Mouse (Mus musculus) lung, postnatal 14 days (tissue): ENCODE measurements around the gene S100a14.

Experiments
- DNase-seq: peaks from one replicate; pipeline ENCODE4 v3.0.0; 2021

Gene S100a14

DNA sequence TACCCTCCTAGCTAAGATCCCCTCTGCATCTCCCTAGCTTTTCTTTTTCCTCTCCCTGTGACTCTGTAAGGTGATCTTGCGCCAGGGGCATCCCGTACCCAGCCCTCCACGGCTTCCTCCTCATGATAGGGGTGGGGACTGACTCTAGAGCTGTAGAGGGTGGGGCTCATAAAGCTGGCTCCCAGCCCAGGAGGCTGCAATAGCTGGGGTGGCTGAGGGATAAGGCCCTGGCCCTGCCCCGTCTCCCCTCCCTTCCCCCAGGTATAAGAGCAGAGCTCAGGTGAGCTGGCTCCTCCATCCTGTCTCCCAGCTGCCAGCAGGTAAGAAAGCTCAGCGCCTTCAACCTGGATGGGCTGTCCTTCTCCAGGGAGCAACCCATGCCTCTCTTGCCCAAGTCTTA lies at the start of gene S100a14:
S100a14 (plus strand) TSS at position 277 of the 400 bp plus-strand sequence.
- peak; percentile 66 for DNase-seq

DNA sequence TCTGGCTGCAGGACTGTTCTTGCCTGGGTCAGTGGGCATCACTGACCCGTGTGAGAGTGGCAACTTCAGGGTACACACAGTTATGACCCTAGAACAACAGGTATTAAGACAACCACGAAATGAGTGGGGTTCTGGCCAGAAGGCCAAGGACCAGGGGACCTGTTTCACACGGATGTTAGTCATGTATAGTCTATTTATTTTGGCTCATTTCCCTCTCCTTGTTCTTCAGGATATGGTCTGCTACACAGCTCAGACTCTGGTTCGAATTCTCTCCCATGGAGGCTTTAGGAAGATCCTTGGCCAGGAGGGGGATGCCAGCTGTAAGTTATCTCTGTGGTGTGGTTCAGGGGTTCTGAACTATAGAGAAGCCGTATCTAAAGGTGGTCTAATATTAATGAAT lies 39.7 kb upstream of the S100a14 start:
- no peak for DNase-seq

DNA sequence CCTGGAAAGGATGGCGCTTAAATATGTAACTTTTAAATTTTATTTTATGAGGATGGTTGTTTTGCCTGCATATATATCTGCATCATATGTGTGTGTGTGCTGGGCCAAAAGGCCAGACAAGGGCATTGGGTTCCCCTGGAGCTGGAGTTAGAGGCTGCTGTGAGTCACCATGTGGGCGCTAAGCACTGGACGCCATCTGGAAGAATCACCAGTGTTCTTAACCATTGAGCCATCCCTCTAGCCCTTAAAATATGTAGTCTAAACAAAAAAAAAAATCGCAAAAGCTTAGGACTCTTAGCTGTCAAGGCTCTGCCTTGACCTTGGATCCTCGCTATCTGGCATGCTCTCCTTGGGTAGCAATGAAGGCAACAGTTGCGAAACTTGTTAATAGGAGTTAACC lies 38.1 kb upstream of the S100a14 start:
- DNase-seq: no peak

DNA sequence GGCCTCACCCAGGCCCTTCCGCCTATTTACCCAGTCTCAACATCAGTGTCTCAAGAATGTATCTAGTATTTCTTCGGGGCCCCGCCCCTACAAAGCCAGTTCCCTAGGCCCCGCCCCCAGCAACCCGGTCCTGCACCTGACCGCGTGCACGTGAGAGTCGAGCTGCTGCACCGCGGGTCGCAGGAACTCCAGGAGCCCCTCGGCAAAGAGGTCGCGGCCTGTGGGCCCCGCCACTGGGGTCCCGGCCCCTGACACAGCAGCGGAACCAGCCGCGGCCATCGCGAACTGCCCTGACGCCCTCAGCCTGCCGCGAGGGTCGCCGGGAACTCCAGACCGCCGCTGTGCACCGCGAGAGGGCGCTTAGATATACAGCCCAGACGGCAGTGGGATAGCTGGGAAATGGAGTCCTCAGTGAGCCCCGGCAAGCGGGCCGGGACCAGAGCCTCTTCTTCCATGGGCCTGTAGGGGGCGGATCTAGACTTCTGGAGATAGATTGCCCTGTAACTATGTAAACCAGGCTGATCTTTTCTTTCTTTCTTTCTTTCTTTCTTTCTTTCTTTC lies 35.9 kb upstream of the S100a14 start, which contains the start of gene Snapin:
Snapin (minus strand) TSS at position 338 of the 561 bp plus-strand sequence.
- DNase-seq: peak; percentile 97

DNA sequence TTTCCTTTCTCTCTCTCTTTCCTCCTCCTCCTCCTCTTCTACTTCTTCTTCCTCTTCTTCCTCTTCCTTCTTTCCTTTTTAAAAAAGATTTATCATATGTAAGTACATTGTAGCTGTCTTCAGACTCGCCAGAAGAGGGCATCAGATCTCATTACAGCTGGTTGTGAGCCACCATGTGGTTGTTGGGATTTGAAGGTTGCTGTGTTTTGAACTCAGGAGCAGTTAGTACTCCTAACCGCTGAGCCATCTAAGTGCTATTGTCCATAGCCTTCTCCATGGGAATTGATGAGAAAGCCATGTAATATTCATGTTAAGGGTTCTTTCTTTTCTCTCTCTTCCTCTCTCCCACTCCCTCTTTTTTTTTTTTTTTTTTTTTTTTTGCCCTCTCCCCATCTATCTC lies 35.3 kb upstream of the S100a14 start:
- DNase-seq: peak; percentile 45

DNA sequence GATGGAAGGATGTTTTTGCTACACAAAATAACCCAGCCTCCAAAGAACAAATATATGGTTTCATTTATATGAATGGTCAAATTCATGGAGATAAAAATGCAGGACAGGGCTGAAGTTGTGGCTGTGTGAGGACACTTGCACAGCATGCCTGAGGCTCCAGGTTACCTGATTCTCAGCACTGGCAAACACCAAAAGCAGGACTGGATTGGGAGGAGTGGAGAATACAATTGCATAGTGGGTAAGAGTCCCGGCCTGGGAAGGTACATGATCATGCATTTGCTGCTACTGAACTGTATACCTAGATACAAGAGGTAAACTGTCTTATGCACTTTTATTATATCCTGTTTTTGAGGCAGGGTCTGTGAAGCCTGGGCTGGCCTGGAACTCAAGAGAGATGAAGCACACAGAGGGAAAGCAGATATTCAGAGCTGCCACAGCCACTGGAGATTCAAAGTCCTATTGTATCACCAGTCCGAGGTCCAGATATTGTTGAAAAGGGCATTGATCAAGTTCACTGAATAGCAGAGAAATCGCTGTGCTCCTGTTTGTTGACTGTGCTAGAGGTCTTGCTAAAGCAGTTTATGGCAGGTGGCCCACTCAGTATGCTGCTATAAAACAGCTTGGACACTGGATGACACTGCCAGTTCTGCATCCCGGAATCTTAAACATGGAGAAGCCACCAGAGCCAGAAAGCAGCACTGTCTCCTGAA lies 32.7 kb upstream of the S100a14 start:
- DNase-seq: no peak

DNA sequence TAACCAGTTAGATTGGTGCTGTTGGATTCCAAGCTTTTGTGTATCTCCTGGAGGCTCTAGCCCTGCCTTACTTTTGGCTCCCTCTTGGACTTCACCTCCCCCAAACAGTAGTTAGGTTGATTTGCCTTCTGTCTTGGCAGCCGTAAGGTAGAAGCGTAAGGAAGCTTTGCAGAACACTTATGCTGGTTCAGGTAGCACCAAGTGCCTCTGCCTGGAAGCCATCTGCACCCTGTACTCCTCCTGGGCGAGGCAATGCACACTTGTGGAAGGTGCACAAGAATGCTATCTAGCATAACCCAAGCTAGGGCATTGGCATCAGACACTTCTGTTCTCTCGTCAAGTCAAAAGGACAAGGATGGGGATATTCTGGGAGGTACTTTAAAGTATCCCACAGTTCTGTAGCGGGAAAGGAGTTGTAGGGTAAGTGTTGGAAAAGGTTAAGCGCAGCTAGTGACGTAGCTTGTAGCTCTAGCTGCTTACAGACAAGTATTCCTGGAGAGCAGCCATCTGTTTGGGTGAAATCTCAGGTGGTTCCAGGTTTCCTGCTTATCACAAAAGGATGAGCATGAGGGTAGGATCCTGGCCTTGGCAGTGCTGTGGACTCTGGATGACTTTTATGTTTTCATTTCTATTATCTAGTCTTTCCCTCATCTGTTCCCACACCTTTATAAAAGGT lies 30.7 kb upstream of the S100a14 start:
- DNase-seq: no peak

DNA sequence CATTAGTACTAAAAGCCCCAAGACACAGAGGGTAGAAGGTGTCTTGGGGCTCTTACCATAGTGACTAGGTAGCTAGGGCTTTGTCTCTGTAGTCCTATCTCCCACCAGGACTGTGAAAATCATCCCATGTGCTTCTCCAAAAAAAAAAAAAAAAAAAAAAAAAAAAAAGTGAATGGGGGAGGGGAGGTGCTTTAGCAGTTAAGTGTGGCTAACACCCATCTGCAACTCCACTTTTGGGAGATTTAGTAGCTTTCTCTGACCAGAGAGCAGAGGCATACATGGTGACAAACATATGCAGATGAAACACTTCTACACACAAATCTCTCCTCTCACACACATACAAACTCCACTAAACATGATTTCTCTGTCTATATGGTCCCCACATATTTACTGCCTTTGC lies 29.1 kb upstream of the S100a14 start:
- DNase-seq: no peak

DNA sequence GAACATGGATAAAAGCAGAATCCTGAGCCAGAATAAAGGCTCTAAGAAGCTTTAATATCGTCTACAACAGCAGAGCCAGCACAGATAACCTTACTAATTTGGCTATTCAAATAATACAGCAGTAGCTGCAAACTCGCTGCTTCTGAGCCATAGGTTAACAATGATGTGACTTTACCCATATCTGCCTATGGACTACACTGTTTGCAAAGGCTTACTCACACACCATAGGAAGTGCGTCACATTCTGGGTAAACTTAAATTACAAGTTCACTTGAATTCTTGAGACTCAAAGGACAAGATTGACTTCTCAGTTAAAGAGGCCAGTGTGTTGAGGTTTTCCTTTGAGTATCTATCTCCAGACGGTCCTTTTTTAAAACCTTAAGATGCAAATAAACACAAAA lies 23.2 kb upstream of the S100a14 start:
- no peak for DNase-seq

DNA sequence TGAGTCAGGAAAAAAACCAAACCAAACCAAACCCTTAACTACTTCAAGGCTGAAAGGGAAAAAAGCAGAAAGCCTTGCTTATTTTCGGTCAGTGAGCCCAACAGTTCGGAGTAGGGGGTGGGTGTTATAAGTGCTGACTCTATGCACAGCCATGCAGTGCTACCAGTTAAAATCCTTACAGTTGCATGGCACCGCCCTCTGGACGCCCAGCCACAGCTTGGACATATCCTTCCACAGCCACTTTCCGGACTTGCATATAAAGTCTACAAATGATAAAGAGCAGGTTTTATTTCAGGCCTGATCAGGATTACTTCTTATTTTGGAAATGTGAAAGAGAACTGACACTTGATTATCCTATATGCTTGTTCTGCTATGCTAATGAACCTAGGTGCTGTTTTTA lies 21.4 kb upstream of the S100a14 start:
- DNase-seq: no peak

DNA sequence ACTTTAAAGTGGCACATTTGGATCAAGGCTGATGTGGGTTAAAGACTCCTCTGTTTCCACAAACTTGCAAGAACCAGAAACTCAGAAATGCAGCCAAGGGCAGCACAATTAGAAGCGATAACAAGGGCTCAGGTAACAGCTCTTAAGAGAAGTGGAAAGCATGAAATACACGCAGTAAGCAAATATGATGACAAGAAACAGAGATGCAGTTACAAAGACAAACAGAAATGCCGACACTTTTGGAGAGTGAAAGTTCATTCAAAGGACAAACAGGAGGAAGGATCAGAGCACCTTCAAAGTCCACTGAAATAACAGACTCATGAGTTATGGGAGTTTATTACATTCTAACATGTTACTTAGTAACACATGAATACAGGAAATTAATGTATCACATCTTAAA lies 20.3 kb upstream of the S100a14 start:
- no peak for DNase-seq

DNA sequence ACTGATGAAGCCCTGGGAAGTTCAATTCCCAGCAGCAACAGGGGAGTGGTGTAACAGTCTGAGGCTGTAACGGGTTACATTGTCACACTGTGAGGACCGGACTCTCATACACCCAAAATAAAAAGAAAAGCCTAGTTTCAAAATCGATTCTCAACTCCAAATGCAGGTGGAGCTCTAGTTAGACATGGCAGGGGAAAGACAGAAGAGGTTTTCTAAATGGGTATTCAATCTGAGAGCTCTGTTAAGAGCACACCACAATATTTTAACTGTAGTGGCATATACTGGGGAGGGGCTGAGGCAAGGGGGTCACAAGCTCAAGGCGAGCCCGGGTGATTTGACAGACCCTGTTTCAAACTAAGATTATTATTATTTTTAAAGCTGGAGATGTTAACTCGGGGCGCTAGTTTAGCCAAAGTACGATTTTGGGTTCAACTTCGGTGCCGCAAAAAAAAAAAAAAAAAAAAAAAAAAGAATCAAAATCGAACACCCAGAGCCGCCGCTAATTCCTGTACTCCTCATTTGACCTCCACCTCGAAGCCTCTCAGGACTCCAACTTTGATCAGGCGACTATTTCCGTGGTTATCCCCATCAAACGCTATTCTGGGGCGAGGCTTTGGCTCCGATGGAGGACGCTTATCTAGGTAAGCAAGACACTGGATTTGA lies 18.2 kb upstream of the S100a14 start:
- no peak for DNase-seq

DNA sequence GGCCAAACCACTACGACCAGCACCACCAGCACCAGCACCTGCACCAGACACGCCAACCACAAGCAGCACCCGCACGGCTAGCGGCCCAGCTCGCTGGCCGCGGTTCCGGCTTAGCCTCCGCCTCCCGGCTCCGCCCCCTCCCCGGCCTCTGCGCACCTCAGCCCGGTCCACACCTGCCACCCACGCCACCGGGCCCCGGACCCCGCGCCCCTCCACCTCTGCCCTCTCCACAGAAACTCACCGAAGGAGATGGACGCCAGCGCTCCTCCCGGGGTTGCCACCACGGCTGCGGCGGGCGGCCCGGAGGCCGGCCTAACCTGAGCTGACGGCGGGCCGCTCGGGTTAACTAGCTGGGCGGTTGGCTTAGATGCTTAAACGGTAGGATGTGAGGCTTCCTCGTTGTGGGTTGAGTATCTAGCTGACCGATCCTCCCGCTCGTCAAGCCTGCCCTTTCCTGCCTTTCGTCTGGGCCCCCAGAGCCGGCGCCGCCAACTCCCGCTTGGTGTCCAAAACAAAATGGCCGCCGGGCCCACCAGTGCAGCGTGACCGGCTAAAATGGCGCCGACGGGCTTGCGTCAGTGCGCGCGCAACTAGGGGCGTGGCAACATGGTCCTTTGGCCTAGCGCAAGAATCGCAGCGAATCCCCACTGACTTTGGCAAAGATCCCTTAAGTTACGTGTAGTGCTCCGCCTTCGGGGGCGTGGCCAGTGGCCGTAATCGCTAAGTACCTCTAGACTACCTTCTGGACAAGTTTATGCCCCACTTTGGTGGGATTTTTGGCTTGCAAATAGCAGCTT lies 17.5 kb upstream of the S100a14 start, which contains the start of gene Chtop:
Chtop (minus strand) TSS at position 549 of the 797 bp plus-strand sequence.
- DNase-seq: peak; percentile 100

DNA sequence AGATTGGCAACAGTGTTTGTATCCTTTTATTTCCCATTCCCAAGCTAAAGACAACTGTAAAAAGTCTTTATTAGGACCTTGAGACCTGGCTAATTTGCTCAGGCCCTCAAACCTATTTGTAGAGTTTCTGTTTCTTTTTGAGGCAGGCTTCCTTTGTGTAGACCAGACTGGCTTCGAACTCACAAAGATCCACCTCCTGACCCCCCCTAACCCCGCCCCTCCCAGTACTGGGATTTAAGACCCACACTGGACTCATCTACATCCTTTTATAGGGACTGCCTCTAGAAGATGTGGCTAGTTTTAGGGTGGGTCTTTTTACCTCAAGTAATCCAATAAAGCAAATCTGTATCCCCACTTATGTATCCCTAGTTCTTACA lies 16.9 kb upstream of the S100a14 start:
- no peak for DNase-seq

DNA sequence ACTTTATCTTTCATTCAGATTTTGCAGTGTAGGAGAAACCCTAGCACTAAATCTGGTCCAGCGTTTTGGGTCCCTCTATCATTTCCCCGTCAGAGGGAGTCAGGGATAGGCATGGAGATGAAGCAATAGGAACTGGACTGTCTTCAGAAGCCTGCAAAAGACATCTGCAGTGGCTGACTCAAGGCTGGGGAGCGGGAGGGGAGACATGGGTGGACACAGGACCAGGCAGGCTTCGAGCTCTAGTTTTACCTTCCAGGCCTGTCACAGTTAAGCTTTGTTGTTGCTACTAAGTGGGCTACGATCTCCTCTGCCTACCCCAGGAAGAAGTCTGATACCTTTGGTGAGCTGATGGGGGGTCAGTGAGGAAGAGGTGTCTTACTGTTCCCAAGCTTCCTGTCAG lies 14.4 kb upstream of the S100a14 start:
- no peak for DNase-seq

DNA sequence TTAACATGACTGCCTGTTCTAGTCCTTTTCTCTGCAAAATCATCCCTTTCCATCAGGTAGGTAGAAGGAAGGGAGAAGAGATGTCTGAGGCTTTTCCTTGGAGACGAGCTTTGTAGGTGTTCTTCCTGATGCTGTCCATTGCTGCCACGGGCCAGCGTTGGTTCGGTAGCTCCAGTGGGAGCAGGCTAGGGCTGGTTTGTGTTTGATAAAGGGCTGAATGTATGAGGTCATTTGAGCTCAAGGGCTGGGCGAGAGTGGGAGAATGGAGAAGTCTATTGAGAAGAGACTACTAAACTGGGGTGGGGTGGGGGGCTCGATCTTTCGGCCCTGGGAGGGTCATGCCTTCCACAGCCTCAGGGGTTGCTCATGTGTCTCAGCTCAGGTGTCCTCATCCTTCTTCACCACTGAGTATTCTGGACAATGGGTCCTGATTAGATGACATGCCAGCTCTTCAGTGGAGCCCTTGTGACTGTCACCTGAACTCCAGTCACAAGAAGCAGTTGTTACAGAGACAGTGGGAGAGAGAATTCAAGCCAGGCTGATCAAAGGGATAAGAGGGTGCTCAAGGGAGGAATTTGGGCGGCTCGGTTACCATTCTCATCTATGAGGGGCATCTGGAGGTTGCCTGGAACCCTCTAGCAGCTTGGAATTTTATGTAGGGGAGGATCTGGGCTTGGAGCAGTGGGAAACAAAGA lies 13.6 kb upstream of the S100a14 start:
- no peak for DNase-seq

DNA sequence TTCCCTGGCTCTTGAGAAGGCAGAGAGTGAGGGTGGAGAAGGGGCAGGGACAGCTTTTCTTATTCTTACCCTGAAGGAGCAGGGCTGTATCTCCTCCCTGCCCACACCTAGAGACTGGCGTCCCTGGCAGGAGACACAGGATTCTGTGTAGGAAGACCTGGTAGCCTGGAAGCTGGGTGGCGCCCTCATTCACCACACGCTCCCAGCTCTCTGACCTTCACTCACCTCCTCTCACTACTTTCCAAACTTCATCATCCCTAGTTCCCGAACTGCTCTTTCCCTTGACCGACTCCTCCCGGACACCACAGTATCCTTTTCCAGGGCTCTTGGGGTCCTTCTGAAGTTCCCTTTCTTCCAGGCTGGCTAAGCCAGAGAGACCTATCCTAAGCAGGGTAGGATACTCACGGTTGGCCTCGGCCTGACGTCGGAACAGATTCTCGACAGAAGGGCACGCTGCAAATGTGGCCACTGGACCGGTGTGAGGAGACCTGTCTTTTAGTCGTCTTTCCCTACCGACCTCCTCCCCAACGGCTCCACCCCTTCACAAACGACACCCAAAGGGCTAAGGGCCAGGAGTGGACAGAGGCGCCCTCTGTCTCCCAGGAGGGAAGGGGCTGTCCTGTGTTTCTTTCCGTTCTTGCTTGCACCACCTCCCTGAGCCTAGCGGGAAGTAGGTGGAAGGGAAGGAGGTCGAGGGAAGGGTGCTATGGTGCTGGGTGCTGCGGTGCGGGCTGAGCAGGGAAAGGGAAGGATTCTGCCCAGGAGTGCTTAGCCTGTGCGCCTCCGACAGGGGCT lies 12.7 kb upstream of the S100a14 start, which contains the start of the genes S100a1 and S100a13:
S100a1 (minus strand) TSS at position 597 of the 795 bp plus-strand sequence.
S100a13 (plus strand) TSS at position 640 of the 795 bp plus-strand sequence.
- DNase-seq: peak; percentile 79

DNA sequence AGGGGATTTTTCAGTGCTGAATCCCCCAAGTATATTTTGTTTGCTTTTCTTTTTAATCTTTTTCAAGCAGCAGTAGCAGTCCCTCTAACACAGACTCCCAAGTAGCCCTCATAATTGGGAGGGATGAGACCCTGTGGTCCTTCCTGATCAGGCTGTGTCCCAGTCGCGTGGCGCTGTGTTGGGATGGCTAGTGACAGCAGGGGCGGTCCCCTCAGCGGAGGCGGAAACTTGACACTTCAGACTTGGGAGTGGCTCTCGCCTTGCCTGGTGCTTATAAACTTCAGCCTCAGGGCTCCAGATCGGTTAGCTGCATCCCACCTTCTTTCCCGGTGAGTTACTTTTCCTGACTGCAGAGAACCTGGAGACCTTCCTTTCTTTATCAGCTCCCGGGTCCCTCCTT lies 12.0 kb upstream of the S100a14 start:
- peak; percentile 81 for DNase-seq

DNA sequence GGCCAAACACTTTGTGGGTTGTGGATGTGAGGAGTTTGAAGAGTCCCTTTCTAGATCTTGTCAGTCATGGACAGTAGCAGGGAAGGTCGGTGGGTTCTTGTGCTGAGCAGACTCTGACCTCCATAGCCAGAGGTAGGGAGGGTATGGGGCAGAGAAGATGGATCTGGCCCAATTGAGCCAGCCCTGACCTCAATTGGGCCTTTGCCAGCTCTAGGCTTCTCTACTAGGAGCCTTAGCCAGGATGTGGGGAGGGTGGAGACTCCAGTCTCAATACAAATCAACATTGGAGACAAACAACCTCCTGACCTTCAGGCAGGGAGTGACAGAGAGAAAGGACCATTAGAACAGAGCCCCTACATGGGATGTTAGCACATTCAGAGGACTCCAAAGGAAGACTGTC lies 11.4 kb upstream of the S100a14 start:
- DNase-seq: peak; percentile 68

DNA sequence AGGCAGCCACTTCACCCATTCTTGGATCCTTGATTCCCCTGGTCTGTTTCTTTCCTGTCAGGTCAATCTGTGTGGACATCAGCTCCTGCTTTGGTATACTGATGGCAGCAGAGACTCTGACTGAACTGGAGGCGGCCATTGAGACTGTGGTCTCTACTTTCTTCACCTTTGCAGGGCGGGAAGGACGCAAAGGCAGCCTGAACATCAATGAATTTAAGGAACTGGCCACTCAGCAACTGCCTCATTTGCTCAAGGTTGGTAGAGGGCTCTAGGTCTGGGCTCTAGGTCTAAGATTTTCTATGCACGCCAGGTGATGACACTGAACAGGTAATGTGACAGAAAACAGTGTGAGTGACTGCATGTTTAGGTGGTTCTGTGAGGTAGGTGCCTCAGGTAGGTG lies 10.9 kb upstream of the S100a14 start:
- DNase-seq: no peak

DNA sequence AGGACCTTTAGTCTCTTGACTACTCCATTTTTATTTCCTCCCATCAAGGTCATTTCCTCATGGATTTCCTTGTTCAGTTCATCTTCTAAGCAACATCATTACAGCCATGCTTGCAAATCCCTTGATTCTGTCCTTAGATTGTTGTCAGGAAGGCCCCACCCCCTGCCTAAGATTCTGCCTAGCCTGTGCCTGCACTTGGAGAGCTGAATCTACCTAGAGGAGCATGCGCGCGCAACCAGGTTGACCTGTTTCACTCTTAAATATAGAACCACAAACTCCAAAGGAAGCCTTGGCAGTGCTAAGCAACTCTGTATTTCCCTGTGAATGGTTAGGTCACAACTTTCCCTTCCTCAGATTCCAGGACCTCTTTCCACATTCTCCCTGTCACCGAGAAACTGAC lies 8.9 kb upstream of the S100a14 start:
- no peak for DNase-seq
